Mouse (Mus musculus) brain, embryonic 14.5 days (tissue): ENCODE results near the gene Atp2b4. TPM values are rescaled to one million over a fixed set of nuclear protein-coding genes. Genes with fewer than 3 reads are reported as not detected.
"Not testable (repeated sequence)": the region's sequence is repeated elsewhere in the genome, so short reads cannot be mapped to it uniquely, and the experiment has no call there.

Experiments
- DNase-seq: peaks from one replicate; pipeline ENCODE4 v3.0.0-alpha.2; 2011; ENCODE audit warnings: low read depth
- CTCF ChIP-seq: fragments of 200-500 bp; IDR thresholded peaks from 2 replicates; pipeline ENCODE4 v1.5.1; 2012; ENCODE audit warnings: inconsistent platforms, mild to moderate bottlenecking, moderate library complexity, borderline replicate concordance; ENCODE audit not compliant: insufficient read depth, insufficient read length; ENCODE audit errors: extremely low read depth
- POLR2A ChIP-seq: fragments of 200-500 bp; IDR thresholded peaks from 2 replicates; pipeline ENCODE4 v1.6.1; 2012; ENCODE audit warnings: mild to moderate bottlenecking, inconsistent platforms, borderline replicate concordance; ENCODE audit not compliant: poor library complexity, insufficient read depth, insufficient read length, severe bottlenecking; ENCODE audit errors: extremely low read depth
- polyA plus RNA-seq: library from polyadenylated mRNA; depleted of rRNA; stranded (reverse); fragments of >200 nt; gene quantifications from 2 replicates; pipeline ENCODE4 v1.2.3, GENCODE M21; 2012

Atp2b4 gene
- polyA plus RNA-seq, 1 experiment: 25.0 TPM

DNA sequence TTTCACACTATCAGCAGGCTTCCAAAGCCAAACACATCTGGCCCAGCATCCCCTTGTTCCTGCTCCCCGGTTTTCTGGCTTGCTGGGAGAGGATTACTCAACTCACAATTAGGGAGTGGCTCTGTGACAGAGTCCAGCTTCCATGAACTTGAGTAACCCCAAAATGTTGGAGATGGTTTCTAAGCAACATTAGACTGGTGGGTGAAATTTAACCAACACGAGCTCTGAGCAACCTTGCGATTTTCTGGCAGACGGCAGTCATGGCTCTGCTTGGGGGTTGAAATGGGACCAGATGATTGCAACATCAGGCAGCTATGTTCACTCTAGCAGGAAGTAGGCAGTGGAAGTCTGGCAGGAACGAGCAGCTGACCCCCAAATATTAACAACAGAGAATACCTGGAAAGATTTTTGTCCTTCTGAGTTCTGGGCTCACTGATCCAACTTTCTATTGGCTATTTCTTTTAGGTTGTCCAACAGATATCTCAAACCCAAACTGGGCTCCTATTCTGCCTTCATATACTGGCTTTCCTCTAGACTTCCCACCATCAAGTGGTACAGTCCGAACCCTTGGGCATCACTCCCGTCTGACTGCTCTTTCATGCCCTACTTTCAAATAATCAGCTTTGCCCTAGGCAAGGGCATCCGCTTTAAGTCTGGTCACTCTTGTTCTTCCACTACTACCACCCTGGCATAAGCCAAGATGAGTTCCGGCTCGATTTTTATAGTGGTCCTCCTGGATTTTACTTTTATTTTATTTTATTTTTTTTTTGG is 114.9 kb downstream of the Atp2b4 start:
- no peak for DNase-seq
- no peak for TF ChIP-seq POLR2A
- no peak for TF ChIP-seq CTCF

DNA sequence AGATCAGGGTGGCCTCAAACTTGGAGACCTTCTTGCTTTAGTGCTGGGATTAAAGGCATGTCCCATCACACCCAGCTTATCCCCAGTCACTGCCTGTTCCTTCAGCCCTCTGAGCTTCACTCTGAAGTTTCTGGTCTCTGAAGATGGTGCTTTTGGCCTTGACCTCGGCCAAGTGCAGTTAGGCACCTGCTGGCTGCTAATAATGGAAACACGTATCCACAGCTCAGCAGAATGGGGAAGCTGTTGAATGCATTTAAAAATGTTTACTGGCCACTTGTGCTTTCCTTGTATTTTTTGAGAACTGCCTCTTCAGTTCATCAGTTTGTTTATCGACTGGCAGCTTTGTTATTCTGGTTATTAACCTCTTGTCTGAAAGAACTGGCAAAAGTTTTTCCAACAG is 129.0 kb downstream of the Atp2b4 start:
- no peak for DNase-seq
- TF ChIP-seq CTCF (no peak), POLR2A (no peak)

DNA sequence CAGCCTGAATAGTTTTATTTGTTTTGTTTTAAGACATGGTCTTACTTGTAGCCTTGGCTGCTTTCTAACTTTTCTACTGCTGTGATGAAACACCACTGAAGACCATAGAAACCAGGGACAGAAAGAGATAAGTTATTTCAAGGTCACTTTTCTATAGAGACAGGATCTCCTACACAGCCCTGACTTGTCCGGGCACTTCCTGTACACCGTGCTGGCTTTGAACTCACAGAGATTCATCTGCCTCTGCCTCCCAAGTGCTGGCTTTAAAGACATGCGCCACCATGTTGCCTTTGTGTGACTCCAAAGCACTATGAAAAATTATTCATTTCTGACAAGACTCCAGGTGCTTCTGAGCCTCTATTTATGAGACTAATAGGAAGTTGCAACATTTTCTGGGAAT is 129.6 kb downstream of the Atp2b4 start:
- no peak for DNase-seq
- TF ChIP-seq CTCF (no peak), POLR2A (no peak)

DNA sequence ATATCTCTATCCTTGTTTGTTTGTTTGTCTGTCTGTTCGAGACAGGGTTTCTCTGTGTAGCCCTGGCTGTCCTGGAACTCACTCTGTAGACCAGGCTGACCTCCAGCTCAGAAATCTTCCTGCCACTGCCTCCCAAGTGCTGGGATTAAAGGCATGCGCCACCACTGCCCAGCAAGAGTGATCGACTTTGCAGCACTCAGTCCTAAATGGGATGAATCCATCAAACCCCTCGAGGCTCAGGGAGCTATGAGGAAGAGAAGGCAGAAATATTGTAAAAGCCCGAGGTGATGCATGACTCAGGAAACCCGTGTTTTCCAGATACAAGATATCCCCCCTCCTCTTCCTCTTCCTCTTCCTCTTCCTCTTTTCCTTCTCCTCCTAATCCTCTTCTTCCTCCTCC is 130.1 kb downstream of the Atp2b4 start:
- TF ChIP-seq POLR2A: no peak
- no peak for TF ChIP-seq CTCF

DNA sequence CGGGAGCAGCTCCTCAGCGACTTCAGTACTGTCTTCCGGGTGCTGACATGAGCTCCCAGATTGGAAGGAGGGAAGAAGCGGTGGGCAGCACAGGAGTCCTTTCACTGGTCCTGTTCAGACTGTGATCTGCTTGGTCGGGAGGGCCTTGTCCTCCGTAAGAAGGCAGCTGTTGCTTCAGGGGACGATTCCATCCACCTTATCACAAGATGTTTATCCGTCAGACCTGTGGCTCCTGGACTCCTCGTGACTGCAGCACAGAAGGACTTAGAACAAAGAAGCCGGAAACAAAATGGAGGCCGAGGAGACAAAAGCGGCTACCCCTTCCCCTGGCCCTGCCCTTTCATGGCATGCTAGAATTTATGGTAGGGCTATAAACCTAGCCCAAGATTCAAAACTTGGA is 130.7 kb downstream of the Atp2b4 start:
- no peak for TF ChIP-seq CTCF
- TF ChIP-seq POLR2A: no peak
- DNase-seq: no peak

More for the DNA sequence above, 130.1 kb downstream of the Atp2b4 start:
- DNase-seq: no peak

DNA sequence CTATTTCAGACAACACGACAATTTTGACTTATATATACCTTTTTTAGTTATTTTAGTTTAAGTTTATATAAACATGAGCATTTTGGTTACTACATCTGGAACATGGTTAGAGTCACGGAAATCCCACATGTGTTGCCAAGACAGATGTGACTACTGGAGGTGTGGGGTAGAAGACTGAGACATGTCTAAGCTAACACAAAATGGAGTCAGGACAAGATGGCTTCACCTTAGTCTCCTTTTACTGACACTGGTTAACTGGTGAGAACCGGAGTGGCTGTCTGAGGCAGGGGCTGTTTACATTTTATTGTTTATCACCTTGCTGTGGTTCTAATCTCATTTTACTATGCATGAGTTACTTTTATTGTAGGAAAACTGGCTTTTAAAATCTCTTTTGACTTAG is 132.2 kb downstream of the Atp2b4 start:
- TF ChIP-seq CTCF (no peak), POLR2A (no peak)
- DNase-seq: no peak

DNA sequence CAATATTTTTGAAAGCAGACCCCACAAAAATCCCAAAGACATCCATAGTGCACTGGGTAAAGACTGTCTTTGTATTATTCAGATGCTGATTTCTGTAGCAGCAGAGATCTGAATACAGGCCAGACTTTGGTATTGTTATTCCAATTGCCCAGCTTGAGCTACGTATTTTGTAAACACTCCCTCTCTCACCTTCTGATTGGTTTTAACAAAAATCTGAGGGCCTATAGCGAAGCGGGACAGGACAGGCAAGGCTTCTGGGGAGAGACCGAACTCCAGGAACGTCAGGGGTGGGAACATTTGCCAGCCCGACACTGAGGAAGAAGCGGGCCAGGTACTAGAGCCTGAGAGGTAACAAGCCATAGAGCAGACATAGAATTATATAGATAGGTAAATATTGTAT is 133.1 kb downstream of the Atp2b4 start:
- TF ChIP-seq CTCF: no peak
- TF ChIP-seq POLR2A: no peak
- DNase-seq: peak; percentile 58

DNA sequence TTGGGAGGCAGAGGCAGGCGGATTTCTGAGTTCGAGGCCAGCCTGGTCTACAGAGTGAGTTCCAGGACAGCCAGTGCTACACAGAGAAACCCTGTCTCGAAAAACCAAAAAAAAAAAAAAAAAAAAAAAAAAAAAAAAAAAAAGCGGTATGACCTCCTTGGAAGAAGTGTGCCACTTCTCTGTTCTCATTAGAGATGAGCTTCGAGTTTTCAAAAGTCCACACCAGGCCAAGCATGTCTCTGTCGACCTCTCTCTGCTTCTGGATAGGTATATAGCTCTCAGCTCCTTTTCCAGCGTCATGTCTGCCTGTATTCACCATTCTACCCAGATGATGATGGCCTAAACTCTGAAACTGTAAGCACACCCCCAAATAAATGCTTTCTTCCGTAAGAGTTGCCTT is 135.1 kb downstream of the Atp2b4 start:
- not testable (repeated sequence) for DNase-seq

DNA sequence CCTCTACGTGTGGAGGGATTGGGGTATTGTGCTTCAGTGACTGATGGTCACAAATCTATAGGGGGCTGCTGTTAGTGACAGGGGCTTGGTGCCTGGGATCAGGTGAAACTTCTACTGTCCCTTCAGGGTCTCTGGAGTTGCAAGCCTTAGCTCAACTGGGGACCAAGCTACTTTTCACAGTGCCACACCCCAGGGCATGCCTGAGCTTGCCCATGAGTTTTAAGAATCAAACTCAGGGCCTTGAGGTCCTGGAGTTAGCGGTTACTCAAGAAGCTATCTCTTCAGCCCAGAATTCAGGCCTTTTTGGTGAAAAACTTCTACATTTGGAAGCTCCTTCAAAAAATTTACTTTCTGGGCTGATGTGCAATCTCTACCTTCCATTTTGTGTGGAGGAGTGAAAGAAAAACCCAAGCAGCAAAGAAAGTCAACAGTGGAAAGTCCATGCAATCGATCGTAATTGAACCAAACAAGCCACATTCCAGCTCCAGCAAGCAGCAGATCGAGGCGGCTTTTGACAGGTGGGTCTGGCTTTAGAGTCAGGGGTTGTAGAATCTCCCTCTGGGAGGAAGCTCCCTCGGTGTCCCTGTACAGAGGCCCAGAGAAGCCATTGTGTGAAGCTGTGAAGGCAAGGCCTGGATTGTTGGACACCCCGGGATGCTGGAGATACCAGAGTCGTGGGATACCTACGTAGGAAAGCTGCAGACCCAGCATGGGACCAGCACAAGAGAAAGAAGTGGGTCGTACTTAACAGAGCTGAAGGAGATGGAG is 136.5 kb downstream of the Atp2b4 start:
- no peak for TF ChIP-seq CTCF
- TF ChIP-seq POLR2A: no peak
- DNase-seq: no peak

DNA sequence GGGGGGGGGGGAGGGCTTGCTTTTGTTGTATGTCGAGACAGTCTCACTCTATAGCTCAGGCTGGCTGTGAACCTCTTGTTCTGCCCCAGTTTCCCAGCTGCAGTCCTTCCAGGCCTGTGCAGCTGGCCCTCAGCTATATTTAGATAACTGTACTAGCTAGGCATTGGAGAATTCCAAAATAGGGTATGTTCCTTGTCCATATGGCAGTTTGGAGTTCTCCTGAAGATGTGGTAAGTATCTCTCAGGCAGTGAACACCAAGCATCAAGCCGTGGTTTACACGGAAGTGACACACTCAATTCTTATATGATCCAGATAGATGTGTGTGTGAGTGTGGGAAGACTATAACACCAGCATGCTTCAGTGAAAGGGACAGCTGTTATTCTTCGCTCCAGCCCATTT is 137.4 kb downstream of the Atp2b4 start:
- no peak for DNase-seq
- TF ChIP-seq POLR2A: no peak
- no peak for TF ChIP-seq CTCF

DNA sequence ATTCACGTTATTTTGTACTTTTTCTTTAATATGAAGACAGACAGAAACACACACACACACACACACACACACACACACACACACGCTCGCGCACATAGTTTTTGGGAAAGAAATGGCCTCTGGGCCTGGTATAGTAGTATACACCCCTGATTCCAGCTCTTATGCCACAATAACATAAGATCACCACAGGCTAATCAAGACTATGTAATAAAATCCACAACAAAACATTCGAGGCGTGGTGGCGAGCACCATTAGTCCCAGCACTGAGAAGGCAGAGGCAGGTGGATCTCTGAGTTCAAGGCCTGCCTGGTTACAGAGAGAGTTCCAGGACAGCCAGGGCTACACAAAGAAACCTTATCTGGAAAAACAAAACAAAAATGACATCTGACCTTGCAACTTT is 137.9 kb downstream of the Atp2b4 start:
- DNase-seq: no peak
- TF ChIP-seq CTCF (no peak), POLR2A (no peak)

DNA sequence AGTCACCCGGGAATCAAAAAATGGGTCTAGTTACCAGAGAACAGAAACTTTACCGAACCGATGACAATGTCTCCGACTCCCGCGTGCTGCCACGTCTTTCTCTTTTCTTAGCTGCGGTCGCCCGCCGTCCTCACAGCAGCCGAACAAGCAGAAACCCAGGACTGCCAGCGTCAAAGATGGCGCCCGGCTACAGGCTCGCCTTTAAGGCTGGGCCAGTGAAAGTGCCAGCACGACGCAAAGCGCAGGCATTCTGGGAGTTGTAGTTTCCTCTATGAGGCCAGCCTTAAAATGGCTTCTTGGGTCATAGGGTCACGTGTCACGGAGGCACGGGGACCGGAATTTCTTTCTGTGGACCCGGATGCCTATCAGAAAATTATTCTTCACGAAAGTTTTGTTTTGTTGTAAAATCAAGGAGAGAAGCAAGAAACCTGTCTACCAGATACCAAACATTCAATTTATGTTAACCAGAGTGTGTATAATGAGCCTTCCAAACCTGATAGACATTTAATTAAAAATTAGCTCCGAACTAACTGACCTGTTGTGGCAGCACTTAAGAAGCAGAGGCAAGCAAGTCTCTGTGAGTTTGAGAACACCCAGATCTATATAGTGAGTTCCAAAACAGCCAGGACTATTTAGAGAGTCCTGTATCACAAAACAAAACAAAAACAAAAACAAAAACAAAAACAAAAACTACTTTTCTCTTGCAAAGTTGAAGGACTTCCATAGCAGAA is 139.5 kb downstream of the Atp2b4 start, which contains the start of gene Gm38394:
Gene Gm38394, minus strand, starts transcription at position 116 of the 731 bp plus-strand sequence.
- DNase-seq: peak; percentile 99
- no peak for TF ChIP-seq CTCF
- peak; percentile 53; the same call in 1 of the 2 replicates for TF ChIP-seq POLR2A
